Comparison of ENCODE assay signal across 17 mouse cellular contexts in genomic region chr11:28649446-28649845, GRCm38 (mm10).
A peak's percentile ranks its signal among the peaks of the same experiment; 100 is the strongest.
DNase-seq lines count a peak whose midpoint lies in the region; ATAC-seq lines count a peak whose summit lies in the region.
"Had no signal": no experiment of that assay in that cellular context is flagged by ENCODE, and none has a peak within 500 bp of the region (broad histone marks: within the 10 kb centered on the region; RNA-seq: fewer than 3 reads in every experiment).

No protein-coding gene starts in this region.

- H3K36me3 ChIP-seq in kidney, embryonic 15.5 days = no peaks in the 10 kb centered on the region
- H3K36me3 ChIP-seq: embryonic facial prominence, embryonic 13.5 days; hindbrain, embryonic 15.5 days; limb, embryonic 13.5 days; liver, embryonic 15.5 days had no signal

- no peak overlapping the region for H3K4me3 ChIP-seq in kidney, embryonic 15.5 days (replicated peaks)
- H3K4me3 ChIP-seq: embryonic facial prominence, embryonic 13.5 days; hindbrain, embryonic 15.5 days; limb, embryonic 13.5 days; liver, embryonic 15.5 days had no signal

- peak; percentile 58 for ATAC-seq in kidney, embryonic 15.5 days (replicated peaks; ENCODE audit: low FRiP score)

- WGBS in kidney, embryonic 15.5 days = 75% methylated on average over 7 of the region's 7 CpGs

- peak; percentile 11 for DNase-seq in adrenal gland, adult 8-10 months
- no peak for DNase-seq in adrenal gland, adult 18-20 months (ENCODE audit: low spot score in 2 of 2)
- peak; percentile 5 for DNase-seq in kidney, adult 11 months
- no peak for DNase-seq in kidney, postnatal 10 days
- DNase-seq in lung, adult 18-20 months = no peak
- DNase-seq in gastrocnemius, postnatal 25 days = no peak
- no peak for DNase-seq in heart, adult 18-20 months
- DNase-seq: heart, adult 11 months; heart, postnatal 10 days; spleen, adult 18-20 months; thymus, postnatal 36 days had no signal

- no peak overlapping the region for H3K4me2 ChIP-seq in kidney, embryonic 15.5 days
- H3K4me2 ChIP-seq: embryonic facial prominence, embryonic 13.5 days; hindbrain, embryonic 15.5 days; limb, embryonic 13.5 days; liver, embryonic 15.5 days had no signal

- no peaks in the 10 kb centered on the region for H3K4me1 ChIP-seq in kidney, embryonic 15.5 days
- H3K4me1 ChIP-seq: embryonic facial prominence, embryonic 13.5 days; hindbrain, embryonic 15.5 days; limb, embryonic 13.5 days; liver, embryonic 15.5 days had no signal

- no peak overlapping the region for H3K27ac ChIP-seq in kidney, embryonic 15.5 days
- H3K27ac ChIP-seq: embryonic facial prominence, embryonic 13.5 days; hindbrain, embryonic 15.5 days; limb, embryonic 13.5 days; liver, embryonic 15.5 days; stomach, postnatal 0 days had no signal

- no peaks in the 10 kb centered on the region for H3K27me3 ChIP-seq in kidney, embryonic 15.5 days
- H3K27me3 ChIP-seq: embryonic facial prominence, embryonic 13.5 days; hindbrain, embryonic 15.5 days; limb, embryonic 13.5 days; liver, embryonic 15.5 days had no signal

- no peaks in the 10 kb centered on the region for H3K9me3 ChIP-seq in kidney, embryonic 15.5 days (replicated peaks)
- H3K9me3 ChIP-seq: embryonic facial prominence, embryonic 13.5 days; hindbrain, embryonic 15.5 days; limb, embryonic 13.5 days; liver, embryonic 15.5 days had no signal

- no peak overlapping the region for H3K9ac ChIP-seq in kidney, embryonic 15.5 days
- H3K9ac ChIP-seq: embryonic facial prominence, embryonic 13.5 days; hindbrain, embryonic 15.5 days; limb, embryonic 13.5 days; liver, embryonic 15.5 days had no signal

Comparison
In these comparisons a context has a peak if more than half of its experiments do, and no peak if none do; other contexts are left out.
1. DNase-seq: peak in adrenal gland, adult 8-10 months (single experiment) and kidney, adult 11 months (single experiment); none in adrenal gland, adult 18-20 months (0 of 2), kidney, postnatal 10 days (single experiment), lung, adult 18-20 months (0 of 2), gastrocnemius, postnatal 25 days (single experiment) and heart, adult 18-20 months (0 of 2).